Mouse (Mus musculus) lung, postnatal 10 days (tissue): ENCODE measurements around the gene Lmnb2.

Experiments
- DNase-seq: peaks from one replicate; pipeline ENCODE4 v3.0.0; 2021

Gene Lmnb2

DNA sequence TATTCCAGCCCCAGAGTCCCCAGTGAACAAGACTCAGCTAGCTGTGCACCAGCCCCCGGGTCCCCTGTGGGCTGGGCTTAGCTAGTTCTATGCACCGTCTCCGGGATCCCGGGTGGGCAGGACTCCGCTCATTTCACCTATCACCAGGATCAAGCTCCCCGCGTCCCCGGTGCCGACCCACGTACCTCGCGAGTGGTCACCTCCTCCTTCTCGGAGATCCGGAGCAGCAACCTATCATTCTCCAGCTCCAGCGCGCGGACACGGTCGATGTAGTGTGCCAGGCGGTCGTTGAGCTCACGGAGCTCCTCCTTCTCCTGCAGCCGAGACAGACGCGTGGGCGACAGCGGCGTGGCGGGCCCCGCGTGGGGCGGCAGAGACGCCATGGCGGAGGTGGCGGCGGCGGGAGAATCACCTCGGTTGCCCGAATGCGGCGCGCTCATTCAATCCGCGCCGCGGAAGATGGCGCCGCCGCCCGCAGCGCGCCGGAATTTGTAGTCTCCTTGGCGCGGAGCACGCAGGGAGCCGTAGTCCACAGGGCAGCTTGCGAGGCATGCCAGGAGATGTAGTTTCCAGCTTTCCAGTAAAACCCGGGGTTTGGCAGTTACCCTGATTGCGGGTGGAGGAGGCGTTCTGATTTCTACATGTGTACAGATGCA is at the start of gene Lmnb2:
Gene Lmnb2 (minus strand): TSS at position 467 of the 656 bp plus-strand sequence.
- peak; percentile 78 for DNase-seq

GRCm38 (mm10) chr10:80967101-80967656 is 49.1 kb upstream of the Lmnb2 start:
- DNase-seq, result peak; percentile 72

- peak; percentile 62 for DNase-seq
Observed at GRCm38 (mm10) chr10:80966296-80966695, 48.3 kb upstream of the Lmnb2 start.

GRCm38 (mm10) chr10:80963031-80963975 is 45.3 kb upstream of the Lmnb2 start:
- DNase-seq, result peak; percentile 90

DNA sequence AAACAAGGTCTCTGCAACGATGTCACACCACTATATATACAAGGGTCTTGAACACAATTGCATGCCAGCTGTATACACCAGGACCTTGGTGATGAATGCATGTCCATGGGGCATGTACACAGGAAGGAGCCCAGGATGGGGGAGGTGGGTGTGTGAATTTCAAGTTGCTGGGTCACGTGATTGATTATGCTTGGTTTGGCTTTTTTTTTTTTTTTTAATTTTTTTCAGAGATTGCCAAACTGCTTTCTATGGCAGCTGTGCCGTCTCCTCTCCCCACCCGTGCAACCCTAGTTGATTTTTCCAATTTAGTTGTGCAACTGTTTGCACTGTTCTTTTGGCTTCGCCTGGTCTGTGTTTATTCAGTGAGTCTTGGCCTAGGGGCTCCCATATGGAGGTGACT is 44.5 kb upstream of the Lmnb2 start:
- peak; percentile 61 for DNase-seq

DNA sequence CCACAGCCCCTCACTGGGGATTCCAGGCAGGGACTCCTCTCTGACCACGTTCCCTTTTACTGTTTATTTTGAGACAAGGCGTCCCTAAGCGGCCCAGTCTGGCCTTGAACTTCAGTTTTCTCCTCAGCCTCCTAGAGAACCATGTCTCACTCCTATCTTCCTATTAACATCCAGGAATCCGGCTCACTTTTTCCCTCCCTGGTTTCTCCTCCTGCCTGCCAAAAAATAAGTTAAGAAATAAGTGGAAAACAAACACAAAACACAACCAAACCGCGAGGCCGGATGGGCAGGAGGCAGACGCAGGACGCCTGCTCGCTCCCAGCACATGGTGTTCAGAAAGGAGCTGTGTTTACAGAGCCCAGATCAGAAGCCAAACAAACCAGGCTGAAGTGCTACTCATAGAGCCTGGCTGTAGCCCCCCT is 44.0 kb upstream of the Lmnb2 start:
- peak; percentile 83 for DNase-seq

- peak; percentile 88 for DNase-seq
Observed at GRCm38 (mm10) chr10:80960551-80961508, 42.8 kb upstream of the Lmnb2 start.

DNA sequence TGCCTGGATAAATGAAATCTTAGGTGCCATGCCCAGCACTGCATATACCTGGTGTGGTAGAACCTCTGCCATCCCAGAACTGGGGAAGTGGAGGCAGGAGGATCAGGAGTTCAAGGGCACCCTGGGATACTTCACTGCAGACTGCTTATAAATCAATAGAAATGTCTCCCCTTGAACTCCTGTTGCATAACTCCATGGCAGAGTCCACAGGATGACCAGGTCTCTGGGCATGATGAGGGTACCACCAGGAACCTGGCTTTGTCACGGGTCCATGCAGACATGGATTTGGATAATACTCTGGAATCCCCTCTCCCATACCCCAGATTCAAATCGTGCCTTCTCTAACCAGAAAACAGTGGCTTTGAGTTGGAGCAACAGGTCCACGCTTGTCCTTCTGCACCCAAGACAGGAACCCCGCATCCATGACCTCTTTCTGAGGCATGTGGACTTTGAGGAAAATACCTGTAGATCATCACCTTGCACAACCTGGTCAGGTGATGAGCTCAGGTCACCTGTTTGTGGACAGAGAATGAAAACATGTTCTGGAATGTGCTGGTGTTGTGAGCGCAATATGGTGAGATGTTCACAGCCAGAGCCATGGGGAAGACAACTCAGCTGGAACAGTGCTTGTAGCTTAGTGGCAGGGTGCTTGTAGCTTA is 41.1 kb upstream of the Lmnb2 start:
- DNase-seq, result no peak

GRCm38 (mm10) chr10:80957791-80958190 is 39.7 kb upstream of the Lmnb2 start:
- DNase-seq, result no peak

- DNase-seq, result no peak
Observed at GRCm38 (mm10) chr10:80956901-80957300, 38.9 kb upstream of the Lmnb2 start.

- DNase-seq, result no peak
Observed at GRCm38 (mm10) chr10:80956385-80956784, 38.3 kb upstream of the Lmnb2 start.

DNA sequence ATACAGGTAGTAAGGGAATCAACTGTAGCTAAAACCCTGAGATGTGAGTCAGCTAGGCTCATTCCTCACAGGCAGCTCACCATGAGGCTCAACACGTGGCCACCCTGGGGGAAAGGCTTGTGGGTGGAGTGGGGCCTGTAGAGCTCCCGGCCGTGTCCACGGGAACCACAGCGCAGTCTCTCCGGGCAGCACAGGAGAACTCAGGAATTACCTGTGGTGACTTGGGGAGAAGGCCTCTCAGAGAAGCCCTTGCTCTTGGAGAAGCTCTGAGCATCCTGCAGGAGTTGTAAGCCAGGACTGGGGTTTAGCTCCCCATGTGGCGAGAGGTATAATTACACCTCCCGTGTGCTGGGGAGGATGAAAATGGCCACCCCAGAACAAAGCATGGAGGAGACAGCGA is 37.5 kb upstream of the Lmnb2 start:
- peak; percentile 83 for DNase-seq

GRCm38 (mm10) chr10:80954843-80955242 is 36.8 kb upstream of the Lmnb2 start:
- peak; percentile 54 for DNase-seq

DNA sequence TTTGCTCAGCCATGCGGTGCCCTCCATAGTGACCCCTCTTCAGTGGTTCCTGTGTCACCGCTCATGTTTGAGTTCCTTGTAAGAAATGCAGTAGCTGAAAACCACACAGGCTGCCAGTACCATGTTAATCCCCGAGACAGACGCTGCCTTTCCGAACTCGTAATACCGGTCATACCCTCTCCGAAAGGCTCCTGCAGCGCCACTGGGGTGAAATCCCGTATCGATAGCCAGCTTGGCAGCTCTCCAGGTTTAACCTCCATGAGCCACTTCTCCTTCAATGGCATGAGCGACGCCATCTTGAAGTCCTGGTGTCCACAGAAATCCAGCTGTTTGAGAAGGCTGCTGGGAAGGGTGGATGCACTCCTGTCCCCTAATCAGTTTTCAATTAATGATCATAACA is 36.4 kb upstream of the Lmnb2 start:
- no peak for DNase-seq

- DNase-seq, result no peak
Observed at GRCm38 (mm10) chr10:80952449-80952848, 34.4 kb upstream of the Lmnb2 start.

GRCm38 (mm10) chr10:80951761-80952390 is 33.8 kb upstream of the Lmnb2 start:
- DNase-seq, result no peak

DNA sequence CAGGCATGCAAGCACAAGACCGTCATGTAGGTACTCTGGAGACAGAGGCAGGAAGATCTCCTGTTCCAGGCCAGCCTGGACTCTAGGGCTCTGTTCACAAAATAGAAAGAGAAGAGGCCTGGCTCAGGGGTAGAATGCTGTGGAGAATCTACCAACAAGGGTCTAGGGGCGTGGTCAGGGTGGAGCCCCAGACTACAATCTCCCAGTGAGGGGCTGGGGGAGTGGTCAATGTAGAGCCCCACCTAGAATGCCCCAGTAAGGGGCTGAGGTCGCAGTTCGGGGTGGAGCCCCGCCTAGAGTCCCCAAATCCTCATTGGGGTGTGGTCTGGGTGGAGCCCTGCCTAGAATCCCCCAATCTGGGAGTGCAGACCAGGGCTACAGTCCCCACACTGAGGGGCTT is 32.3 kb upstream of the Lmnb2 start:
- DNase-seq, result no peak

DNA sequence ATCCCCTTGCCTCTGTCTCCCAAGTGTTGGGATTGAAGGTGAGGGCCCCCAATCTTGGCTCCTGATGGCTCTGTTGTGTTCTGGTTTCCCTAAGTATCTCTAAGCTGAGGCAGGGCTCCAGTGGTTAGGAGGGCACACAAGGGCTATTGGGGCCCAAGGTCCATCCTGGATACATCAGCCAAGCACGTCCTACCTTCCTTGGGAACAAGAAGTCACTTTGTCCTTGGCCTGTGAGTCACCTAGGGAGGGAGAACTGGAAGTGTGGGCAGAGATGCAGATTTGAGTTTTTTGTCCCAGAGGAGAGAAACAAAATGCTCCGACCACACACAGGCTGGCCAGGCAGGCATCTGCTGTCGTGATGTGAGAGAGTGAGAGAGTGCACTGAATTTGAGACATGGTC is 31.0 kb upstream of the Lmnb2 start:
- no peak for DNase-seq

- DNase-seq, result peak; percentile 86
Observed at GRCm38 (mm10) chr10:80948570-80948969, 30.5 kb upstream of the Lmnb2 start.

DNA sequence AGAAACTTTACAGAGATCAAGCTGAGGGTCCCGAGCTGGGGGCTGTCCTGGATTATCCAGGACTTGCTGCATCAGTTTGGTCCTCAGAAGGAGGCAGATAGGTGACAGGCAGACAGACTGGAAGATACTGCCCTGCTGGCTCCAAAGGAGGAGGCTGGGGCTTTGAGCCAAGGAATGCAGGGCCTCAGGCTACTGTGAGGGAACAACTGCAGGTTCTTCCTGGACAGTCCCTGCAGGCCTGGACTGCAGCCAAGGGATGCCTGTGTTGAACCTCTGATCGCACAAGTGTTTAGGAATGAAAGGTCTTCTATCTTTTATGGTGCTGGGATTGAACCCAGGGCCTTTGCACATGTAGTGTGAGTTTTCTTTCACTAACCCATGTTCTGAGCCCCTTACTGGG is 29.8 kb upstream of the Lmnb2 start:
- DNase-seq, result peak; percentile 58

DNA sequence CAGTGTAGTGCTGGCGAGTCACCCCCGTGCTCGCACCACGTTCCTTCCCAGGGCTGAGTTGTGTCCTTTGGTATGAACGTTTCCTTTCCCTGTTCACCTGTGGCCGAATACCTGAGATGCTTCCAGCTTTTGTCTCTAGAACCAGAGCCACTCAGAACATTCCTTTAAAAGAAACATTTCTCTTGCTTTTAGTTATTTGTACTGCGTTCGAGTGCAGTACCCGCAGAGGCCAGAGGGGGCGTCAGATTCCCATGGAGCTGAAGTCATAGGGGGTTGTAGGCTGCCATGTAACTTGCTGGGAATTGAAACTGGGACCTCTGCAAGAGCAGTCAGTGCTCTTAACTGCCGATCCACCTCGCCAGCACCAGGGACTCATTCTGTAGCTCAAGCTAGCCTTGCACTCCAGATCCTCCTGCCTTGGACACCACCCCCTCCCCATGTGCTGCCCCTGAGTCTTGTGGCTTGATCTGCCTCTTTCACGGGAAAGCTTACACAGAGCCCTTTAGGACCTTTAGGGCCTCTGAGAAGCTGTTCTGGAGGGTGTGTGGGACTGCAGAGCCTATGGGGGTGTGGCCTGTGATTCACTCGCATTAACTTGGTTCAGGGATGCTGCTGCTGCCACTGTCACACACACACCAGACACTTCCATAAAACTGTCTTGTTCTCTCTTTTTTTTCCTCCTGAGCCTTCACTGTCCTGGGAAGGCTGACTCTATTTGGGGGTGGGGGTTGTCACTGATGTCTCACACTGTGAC is 28.8 kb upstream of the Lmnb2 start:
- peak; percentile 53 for DNase-seq
